Mouse (Mus musculus): ENCODE data around the gene Itgb2. TPM values are rescaled to one million over a fixed set of nuclear protein-coding genes. Genes with fewer than 3 reads are reported as not detected.

Gene Itgb2
- total RNA-seq, 1 experiment from 2014 or later: 1,065 TPM

DNA sequence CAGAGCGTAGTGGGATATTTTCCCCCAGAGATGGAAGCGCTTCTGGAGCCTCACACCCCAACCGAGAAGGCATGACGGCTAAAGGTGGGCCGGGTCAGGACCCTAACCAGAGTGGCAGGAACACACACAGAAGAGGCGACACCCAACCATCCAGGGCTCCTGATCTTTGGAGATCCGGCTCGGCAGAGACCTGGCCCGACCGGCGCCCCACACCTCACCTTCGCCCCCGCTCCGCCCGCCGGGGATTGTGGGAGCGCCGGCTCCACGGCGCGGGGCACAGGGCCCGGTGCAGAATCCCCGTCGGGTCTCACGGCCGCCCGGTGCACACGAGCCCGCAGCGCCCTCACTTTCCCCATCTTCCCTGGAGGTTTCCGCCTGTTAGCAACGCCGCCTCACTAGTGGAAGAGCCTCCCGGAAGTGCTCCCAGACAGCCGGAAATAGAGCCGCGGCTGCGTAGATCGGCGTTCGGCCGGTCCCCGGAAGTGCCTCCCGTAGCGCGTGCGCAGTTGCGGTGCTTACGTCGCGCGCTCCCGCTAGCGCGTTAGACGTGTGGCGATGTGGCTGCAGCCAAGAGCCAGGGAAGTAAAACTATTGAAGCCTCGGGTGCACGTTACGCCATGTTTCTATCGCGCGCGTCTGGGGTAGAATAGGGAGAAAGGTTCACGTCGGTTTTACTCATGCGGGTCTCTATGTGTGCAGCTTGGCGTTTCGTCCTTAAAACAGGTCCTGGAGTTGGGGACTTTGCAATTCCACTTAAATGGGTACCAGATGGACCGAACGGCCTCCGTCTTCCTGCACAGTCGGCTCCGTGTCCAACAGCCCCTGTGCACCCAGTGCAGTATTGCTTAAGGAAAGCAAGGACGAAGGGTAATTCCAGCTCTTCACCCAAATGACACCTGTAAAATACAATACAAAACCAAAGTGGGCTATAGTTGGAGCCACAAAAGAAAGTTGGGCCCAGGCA, 14.4 kb upstream of the Itgb2 start, which contains the start of gene Fam207a:
Gene Fam207a (minus strand): TSS at position 401 of the 964 bp plus-strand sequence.
- ATAC-seq (replicated peaks; ENCODE audit: insufficient number of reproducible peaks, low FRiP score, low TSS enrichment, poor library complexity, severe bottlenecking): peak; percentile 47

DNA sequence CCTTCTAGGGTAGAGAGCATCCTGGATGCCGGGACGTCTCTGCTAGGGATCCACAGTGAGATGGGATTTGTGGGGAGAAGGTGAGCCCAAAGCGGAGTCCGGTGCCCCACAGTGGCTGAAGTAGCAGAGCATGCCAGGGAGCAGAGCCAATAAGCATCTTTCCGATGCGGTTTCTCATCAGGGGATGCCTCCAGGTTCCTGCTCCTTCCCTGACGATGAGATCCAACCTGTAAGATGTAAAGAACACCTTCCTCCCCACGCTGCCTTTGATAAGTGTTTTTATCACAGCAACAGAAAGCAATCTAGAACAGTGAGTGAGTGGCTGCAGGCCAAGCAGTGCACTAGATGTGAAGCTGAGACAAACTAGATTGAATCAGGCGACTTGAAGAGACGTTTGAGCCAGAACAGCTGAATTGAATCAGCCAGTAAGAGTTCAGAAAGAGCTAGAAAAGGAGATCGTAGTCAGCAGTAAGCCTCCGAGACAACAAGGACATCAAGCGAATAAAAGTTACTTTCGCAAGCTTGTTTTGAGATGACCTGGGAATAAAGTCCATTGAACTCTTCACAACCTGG, 13.6 kb upstream of the Itgb2 start:
- ATAC-seq (replicated peaks; ENCODE audit: insufficient number of reproducible peaks, low FRiP score, low TSS enrichment, poor library complexity, severe bottlenecking): no peak

DNA sequence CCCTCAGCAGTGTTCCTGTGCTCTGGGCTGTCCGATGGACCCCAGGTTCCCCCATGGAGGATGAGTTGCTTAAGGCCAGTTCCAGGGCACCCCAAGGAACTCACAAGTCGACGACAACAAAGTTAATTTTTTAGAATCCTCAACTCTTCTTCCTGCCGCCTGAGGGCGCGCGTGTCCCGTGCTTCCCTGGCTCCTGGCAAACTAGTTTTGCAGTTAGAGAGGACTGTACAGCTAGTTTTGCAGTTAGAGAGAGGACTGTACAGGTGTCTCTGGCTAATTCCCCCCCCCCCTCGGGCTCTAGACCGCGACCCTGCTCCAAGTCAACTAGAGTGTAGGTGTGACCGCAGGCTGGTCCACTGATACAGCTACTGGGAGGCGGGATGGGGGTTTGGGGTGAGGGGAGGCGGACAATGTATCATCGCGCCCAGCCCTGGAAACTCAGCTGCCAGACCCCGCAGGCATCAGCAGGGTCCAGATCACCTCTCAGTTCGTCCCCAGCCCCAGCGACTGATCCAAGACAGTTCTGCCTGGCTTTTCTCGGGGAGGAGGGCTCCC, 12.9 kb upstream of the Itgb2 start:
- peak; percentile 22; the same call in 1 of the 2 replicates for ATAC-seq (replicated peaks; ENCODE audit: insufficient number of reproducible peaks, low FRiP score, low TSS enrichment, poor library complexity, severe bottlenecking)

DNA sequence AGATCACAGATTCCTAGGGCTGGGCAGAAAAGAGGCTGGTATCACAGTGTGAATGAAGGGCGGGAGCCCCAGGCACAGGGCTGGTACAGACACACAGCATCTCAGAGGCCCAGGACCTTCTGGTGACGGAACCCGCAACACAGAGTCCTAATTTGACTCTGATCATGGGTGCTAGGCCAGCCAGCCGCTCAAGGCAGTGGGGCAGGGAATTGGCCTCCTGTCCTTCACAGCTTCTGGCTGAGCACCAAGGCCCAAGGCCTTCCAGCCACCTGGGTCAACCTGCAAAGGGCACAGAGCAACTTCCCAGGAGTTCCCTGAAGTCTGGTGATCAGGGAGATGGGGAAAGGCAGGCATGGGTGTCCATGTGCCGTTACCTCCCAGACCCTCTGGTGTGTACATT, 12.3 kb upstream of the Itgb2 start:
- no peak for ATAC-seq (replicated peaks; ENCODE audit: insufficient number of reproducible peaks, low FRiP score, low TSS enrichment, poor library complexity, severe bottlenecking)

DNA sequence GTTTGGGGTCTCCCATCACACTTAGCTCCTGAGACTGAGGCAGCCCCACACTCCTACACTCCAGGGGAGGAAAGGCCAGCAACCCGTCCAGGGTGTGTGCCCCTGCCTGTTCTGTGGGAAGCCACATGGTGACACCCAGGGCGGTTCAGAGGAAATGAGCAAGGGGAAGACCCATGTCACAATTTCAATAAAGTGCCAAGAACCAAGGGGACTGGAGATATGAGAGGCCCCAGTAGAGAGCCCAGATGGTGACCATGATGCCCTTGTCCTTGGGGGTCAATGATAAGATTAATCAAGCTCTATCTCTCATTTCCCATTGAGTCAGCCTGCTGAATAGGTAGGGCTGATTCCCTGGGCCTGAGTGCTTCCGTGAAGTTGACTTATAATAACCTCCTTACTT, 10.9 kb upstream of the Itgb2 start:
- ATAC-seq (replicated peaks; ENCODE audit: insufficient number of reproducible peaks, low FRiP score, low TSS enrichment, poor library complexity, severe bottlenecking): peak; percentile 28

DNA sequence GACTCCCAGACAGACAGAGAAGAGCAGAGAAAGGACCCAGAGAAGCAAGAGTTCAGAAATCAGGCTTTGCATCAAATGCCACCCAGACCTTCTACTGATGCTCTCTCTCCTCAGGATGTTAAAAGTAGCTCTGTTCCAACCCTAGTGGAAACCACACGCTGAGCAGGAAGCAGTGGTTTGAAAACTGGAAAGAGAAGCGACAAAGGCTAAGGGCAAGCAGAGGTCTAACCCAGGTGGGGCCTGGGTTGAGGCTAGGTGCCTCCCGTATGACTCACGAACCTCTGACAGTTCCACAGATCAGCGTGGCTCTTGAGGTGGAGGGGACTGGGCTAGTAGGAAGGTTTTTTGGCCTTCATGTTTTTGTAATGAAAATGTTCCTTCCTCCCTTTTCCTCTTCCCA, 9.6 kb upstream of the Itgb2 start:
- peak; percentile 25 for ATAC-seq (replicated peaks; ENCODE audit: insufficient number of reproducible peaks, low FRiP score, low TSS enrichment, poor library complexity, severe bottlenecking)

DNA sequence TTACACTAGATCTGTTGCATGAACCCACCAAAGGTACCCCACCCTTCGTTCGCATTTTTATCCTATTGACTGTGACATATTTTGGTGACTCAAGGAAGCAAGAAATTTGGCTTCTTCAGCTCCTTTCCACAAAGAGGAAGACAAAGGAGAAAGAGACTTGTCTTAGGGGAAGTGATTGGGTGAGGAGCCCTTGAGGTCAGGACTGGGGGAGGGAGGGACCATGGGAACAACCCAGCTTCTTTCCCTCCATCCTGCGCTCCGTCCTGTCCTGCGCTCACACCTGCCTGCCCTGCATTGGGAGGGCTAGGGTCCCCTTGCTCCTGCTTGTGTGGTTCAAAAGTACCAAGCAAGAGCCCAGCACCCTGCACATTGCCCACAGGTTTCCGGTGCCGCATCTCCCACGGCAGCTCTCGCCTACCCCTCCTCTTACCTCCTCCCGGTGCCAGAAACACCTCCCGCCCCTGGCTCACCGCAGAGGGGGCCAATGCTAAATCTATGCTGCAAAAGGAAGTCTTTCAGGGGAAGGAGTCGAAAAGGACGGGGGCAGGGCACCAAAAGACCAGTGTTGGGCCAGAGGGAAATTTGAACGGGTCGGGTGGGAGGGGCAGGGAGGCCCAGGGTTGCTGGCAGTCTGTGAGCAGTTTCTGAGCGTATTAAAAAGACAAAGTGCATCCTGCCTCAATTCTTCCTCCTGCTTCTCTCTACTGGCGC, 7.9 kb upstream of the Itgb2 start:
- peak; percentile 37 for ATAC-seq (replicated peaks; ENCODE audit: insufficient number of reproducible peaks, low FRiP score, low TSS enrichment, poor library complexity, severe bottlenecking)

DNA sequence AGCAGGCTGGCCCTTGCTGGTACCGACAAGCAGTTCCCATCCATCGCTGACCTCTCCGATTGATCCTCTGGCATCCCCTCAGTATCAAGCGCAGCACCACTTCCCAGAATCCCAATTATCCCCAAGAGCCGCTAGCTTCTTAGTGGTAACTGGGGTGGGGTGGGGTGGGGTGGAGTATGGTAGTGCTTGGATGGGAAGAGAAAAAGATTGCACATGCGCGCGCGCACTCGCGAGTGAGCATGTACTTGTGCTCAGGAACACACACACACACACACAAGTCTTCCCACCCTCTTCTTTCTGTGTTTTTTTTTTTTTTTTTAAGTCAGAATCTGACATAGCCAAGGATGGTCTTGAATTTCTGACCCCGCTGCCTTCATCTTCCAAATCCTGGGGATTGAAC, 7.3 kb upstream of the Itgb2 start:
- ATAC-seq (replicated peaks; ENCODE audit: insufficient number of reproducible peaks, low FRiP score, low TSS enrichment, poor library complexity, severe bottlenecking): no peak

DNA sequence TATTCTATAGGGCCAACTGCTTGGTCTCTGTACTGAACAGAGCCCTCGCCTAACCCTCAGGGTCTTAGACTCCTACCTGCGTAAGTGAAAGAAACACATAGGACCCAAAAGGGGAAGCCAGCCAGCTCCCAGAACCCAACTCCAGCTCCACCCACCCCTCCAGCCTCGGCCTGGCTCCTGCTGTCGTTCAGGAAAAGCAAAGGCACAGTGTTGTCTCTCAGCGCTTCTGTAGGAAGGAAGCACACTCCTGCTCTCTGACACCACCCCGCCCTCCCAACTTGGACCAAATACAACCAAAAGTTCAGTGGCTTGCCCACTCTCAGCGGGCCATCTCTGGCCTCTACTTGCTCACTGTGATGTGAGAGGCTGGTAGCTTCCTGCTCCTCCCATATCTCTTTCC, 6.7 kb upstream of the Itgb2 start:
- ATAC-seq (replicated peaks; ENCODE audit: insufficient number of reproducible peaks, low FRiP score, low TSS enrichment, poor library complexity, severe bottlenecking): peak; percentile 19

DNA sequence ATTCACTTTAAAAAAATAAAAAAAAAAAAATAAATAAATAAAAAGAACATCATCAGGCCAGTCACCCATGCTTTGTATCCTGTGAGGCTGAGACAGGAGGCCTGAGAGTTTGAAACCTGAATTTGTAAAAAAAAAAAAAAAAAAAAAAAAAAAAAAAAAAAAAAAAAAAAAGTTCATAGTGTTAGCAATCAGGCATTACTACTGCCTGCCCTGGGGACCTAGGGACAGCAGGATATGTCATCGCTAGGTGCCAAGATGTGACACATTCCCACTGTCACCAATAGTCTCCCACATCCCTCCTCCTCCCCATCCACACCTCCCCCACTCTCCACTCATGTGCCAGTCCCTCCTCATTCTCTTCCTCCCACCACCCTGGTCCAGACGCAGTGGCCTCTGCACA, 3.6 kb upstream of the Itgb2 start:
- ATAC-seq (replicated peaks; ENCODE audit: insufficient number of reproducible peaks, low FRiP score, low TSS enrichment, poor library complexity, severe bottlenecking): no peak

DNA sequence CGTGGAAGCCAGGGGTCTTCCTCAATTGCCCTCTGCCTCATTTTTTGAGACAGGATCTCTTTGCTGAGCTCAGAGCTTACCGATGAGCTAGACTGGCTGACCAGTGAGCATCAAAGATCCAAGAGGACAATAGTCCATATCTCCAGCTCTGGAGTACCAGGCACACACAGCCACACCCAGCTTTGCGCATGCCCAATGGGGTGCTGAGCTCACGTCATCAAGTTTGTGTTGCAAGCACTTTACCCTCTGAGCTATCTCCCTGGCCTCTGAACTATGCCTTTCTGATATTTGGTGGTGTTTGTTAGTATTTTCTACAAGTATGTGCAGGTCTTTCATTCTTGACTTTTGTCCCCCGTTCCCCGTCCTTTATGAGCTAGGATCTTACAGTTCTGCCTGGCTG, 1.4 kb upstream of the Itgb2 start:
- ATAC-seq (replicated peaks; ENCODE audit: insufficient number of reproducible peaks, low FRiP score, low TSS enrichment, poor library complexity, severe bottlenecking): peak; percentile 49

DNA sequence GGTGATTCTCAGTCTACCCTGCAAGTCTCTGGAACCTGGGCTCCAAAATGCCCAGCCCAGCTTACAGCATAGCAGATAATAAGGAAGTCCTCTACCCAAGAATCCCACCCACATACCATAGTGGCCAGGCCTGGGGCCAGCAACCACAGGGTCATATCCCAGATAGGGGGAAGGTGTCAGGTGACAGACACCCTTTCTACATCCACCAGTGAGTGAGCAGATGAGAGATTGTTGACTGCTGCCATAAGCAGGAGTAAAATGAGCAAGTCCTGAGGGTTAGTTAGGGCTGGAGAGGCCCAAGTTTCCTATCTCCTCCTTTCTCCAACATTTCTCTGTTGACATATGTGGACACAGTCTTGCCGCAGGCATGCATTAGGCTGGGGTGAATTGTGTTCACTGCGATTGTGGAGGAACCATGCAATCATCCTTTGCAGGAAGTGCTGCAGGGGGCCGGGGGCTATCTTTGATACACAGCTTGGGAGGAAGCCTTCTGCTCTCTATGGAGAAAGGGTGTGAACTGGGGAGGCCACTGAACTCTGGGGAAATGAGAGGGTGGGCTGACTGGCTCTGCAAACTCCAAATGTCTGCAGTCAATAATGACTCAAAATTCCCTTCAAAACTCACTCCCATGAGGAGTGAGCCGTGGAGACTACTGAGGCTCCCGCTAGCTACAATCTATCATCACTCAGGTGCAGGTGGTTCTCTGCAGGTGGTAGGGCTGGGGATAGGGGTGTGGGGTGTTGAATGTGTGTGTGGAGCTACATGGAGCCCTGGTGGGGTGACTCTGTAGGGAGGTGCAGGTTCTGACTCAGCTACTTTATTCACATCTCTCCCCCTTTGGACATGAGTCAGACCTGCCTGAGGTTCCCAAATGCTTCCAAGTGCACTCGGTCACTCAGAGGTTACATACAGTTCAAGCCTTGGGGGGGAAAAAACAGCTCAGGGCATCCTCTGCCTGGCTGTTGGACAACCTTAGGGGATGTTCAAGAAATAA, 1.3 kb downstream of the Itgb2 start:
- peak; percentile 28 for ATAC-seq (replicated peaks; ENCODE audit: insufficient number of reproducible peaks, low FRiP score, low TSS enrichment, poor library complexity, severe bottlenecking)

DNA sequence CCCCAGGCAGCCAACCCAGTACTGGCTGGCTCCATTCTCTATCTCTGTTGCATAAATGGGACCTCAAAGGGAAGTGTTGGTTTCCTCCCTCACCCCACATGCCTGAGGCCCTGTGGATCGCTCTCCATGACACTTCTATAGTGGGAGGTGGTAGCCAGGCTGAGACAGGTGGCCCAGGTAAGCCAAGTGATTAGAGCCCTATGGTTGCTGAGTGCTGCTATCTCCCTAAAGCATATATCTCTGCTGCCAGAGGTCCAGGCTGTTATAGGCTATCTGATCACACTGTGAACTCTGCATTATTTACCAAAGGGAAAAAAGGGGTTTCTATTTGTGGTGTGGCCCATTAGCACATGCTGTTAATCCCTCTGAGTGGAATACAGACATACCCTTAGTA, 2.0 kb downstream of the Itgb2 start:
- ATAC-seq (replicated peaks; ENCODE audit: insufficient number of reproducible peaks, low FRiP score, low TSS enrichment, poor library complexity, severe bottlenecking): no peak

DNA sequence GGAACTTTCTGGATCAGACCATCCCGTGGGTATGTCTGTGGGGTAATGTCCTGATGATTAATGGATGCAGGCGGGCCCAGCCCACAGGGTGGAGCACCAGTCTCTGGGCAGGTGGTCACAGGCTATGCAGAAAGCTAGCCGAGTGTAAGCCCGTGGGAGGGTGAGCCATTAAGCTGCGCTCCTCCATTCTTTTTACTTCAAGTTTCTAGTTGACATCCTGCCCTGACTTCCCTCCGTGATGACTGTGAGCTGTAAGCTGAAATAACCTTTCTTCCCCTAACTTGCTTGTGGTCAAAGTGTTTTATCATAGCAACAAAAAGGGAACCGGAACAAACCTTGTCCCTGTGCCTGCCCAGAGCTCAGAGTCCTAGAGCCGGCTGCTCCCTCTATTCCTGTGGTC, 6.7 kb downstream of the Itgb2 start:
- peak; percentile 75 for ATAC-seq (replicated peaks; ENCODE audit: insufficient number of reproducible peaks, low FRiP score, low TSS enrichment, poor library complexity, severe bottlenecking)

DNA sequence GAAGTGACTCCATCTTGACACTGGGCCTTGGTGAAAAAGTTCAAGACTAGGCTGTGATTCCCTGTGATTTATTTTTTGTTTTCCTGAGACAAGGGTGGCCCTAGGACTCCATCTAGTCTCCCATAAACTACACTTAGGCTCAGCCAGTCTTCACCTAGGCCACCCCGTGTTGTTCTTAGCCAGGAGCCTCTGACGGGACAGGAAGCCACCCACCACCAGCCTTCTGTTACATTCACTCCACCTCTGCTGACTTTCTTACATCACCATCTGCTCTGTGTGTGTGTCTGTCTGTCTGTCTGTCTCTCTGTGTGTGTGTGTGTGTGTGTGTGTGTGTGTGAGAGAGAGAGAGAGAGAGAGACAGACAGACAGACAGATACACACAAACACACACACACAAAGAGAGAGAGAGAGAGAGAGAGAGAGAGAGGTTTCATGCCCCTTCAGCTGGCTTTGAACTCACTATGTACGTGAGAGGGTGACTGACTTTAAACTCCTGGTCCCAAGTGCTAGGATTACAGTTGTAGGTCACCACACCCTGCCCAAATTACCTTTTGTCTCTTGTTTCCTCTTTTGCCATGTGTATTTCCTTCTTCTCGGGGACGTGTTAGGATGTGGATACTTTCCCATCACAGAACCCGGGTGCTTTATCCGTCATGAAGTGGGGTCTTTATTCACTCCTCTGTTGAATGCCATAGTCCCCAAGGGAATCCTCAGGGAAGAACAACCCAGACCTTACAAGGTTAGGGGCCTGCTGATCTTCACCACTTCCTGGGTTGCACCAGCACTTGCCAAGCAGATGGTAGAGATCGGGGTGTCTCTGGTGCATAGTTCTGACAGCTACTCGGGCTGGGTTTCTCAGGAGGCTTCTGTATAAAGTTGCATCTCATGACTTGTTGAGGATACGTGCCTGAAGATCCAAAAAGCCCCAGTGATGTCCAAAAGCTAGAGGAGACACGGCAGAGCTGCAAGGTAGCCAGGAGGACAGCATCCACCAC, 7.5 kb downstream of the Itgb2 start:
- ATAC-seq (replicated peaks; ENCODE audit: insufficient number of reproducible peaks, low FRiP score, low TSS enrichment, poor library complexity, severe bottlenecking): peak; percentile 2; the same call in 1 of the 2 replicates

DNA sequence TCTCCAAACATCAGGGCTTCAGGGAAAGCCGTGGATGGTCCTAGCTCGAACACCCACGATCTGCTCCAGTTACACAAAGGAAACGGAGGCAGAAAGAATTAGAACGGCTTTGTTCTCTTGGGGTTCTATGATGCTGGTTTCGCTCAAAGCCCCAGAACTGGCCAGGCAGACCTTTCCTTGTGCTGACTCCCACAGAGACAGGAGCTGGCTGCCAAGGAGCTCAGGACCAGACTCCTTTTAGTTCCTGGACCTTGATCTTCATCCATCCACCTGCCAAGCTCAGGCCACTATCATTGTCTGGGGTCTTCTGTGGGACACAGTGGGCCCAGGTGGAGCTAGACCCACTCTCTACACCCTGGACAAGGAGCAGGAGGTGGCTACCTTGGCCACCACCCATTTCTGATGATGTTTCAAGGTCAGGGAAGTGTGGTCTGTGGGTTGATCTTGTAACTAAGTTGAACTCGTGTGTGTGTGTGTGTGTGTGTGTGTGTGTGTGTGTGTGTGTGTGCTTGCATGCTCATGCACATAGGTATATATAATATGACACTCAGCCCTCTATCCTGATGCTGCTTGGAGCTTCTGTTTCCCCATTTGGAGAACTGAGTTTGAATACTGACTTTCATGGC, 9.4 kb downstream of the Itgb2 start:
- no peak for ATAC-seq (replicated peaks; ENCODE audit: insufficient number of reproducible peaks, low FRiP score, low TSS enrichment, poor library complexity, severe bottlenecking)

All from monocyte, adult 5-6 weeks (primary cell).